Mouse (Mus musculus): ENCODE results near the gene Rbfox2. TPM values are rescaled to one million over a fixed set of nuclear protein-coding genes. Genes with fewer than 3 reads are reported as not detected.
"Not testable (repeated sequence)": the region's sequence is repeated elsewhere in the genome, so short reads cannot be mapped to it uniquely, and the experiment has no call there.

The Rbfox2 gene
- total RNA-seq, 2 experiments from 2014 or later, result 41.0 to 48.5 TPM

- DNase-seq (ENCODE audit: low spot score in 2 of 2), result no peak
These were observed 234.1 kb downstream of the Rbfox2 start for GRCm38 (mm10) chr15:77072556-77073163.

DNA sequence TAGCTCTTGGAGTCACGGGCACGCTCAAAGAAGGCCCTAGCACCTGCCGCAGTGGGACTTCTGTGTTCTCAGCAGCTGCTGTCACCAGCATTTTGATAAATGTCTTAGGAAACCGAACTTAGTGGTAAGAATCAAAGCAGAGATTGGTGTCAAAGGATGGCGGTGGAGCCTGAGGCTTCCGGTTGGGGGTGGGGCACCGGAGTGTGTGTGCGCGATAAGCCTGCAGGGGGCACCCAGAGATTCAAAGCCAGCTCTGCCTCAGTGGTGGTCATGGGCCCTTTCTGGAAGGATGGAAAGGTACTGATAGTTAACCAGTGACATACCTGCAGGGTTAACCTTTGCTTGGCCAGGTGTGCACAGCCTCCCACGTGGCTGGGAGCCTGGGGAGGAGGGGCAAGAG, 235.3 kb downstream of the Rbfox2 start:
- DNase-seq (ENCODE audit: low spot score in 2 of 2), result no peak

DNA sequence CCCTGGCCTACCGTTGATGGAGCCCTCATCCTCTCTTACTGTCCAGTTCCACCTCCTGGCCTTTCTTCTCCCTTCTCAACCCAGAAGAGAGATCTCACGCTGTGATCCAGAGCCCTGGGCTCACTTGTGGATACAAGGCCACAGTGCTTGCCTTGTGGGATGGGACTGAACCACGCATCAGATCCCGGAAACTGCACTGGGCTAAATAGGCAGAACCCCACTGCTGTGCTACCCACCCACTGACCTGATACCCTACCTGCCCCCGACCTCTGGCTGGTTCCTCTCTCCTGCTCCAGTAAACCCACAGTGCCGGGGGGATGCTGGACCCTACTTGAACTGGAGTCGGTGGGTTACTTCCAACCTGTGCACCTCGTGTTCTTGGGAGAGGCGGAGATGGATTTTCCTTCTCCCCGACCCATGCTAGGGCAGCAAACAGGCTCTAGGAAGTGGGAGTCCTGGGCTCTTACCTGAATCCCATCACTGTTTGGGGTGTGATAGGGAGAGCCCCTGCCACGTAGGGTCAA, 236.0 kb downstream of the Rbfox2 start:
- DNase-seq (ENCODE audit: low spot score in 2 of 2), result no peak

GRCm38 (mm10) chr15:77069019-77069418, 237.8 kb downstream of the Rbfox2 start:
- DNase-seq (ENCODE audit: low spot score in 2 of 2), result no peak

GRCm38 (mm10) chr15:77068439-77068861, 238.4 kb downstream of the Rbfox2 start:
- DNase-seq (ENCODE audit: low spot score in 2 of 2), result no peak

GRCm38 (mm10) chr15:77066233-77066632, 240.6 kb downstream of the Rbfox2 start:
- DNase-seq (ENCODE audit: low spot score in 2 of 2), result no peak

DNA sequence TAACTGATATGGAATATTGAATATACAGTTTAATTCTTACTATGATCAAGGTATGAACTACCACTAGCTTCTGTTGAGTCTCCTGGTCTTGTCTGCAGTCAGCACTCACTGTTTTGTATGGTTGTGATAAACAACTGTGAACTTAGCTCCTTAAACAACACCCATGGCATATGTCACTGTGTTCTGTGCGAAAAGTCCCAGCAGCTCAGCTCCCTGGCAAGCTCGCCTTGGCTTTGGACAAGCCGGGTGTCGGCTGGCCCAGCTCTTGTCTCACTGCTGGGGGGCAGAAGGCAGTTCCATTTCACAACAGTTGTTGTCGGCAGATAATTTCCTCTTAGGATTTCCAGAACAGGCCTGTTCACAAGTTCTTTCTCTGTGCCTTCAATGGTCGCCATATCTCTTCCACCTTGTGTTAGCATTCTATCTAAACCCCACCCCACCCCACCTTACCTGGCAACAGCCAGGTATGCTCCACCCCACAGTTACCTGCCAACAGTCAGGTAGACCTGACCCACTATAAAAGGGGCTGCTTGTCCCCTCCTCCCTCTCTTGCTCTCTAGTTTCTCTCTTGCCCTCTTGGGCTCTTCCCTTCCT, 241.4 kb downstream of the Rbfox2 start:
- DNase-seq (ENCODE audit: low spot score in 2 of 2), result no peak

GRCm38 (mm10) chr15:77062746-77063145, 244.1 kb downstream of the Rbfox2 start:
- DNase-seq (ENCODE audit: low spot score in 2 of 2), result no peak

DNA sequence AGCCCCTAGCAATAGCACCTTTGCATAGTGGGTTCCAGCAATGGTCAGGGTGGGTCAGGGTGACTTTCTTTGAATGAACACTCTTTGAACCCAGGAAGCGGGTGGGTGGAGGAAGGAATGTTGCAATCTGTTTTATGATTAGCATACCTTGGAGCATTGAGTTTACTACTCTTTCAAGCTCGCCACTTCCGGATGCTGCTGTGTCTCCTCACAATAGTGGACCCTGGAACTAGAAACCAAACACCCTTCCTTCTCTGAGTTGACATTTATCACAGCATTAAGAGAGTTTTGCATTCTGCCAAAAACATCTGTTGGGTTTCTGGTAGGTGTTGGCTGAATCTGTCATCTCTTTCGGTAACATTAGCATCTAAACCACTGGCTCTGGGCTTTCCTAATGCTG, 247.4 kb downstream of the Rbfox2 start:
- not testable (repeated sequence) for DNase-seq (ENCODE audit: low spot score in 2 of 2)

GRCm38 (mm10) chr15:77058566-77058965, 248.2 kb downstream of the Rbfox2 start:
- no peak for DNase-seq (ENCODE audit: low spot score in 2 of 2)

GRCm38 (mm10) chr15:77056791-77057051, 250.1 kb downstream of the Rbfox2 start:
- DNase-seq (ENCODE audit: low spot score in 2 of 2), result no peak

DNA sequence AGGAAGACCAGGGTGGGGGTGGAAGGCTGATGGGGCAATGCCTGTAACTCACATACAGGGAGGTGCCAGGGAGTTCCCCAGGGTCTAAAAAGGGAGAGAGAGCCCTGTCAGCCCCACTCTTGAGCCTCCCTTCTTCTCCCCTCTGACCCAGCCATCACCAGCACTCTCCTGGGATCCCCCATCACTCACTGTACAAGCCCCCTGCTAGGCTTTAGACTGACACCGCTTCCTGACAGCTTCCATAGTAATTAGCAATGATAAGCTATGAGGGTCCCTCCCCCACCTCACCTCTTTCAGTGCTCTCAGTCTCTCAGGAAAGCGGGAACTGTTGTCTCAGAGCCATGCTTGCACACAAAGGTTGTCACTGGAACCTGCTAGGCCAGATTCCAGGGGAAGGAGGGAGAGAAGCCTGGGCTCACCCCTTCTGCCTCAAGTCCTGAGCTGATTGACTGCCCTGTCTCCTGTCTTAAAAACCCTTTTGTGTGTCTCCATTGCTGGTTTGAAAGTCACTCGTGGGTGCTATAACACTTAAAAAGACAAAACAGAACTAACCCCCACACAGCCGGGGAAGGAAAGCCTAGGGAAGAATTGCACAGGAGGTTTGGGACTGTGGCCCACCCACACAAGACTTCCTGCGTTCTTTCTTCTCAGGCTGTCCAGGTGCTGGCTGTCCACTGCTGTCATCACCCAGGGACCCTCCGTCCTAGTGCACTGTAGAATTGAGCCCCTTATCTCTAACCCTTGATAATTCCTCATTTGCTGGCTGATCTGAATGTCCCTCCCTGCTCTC, 250.6 kb downstream of the Rbfox2 start:
- DNase-seq (ENCODE audit: low spot score in 2 of 2), result no peak

DNA sequence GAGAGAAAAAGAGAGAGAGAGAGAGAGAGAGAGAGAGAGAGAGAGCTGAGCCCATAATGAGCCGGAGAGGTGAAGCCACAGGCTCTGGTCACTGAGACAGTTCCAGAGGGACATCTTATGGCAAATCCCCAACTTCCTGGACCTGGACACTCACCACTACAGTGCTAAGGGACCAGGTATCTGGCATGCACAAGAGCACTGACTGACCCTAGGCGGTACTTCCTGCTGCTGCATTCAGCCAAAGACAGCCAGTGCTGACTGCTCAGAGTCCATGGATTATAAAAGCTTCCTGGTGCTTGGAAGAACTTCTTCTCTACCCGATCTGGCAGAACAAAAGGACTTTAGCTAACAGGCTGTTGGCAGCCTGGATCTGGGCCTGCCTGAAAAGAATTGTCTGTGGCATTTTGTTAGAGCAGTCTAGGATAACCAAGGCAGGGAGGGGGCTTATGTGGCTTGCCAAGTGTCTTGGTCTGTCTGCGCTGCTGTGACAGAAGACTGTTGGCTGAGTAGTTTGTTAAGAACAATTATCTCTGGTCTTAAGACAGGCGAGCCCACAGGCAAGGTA, 252.1 kb downstream of the Rbfox2 start:
- DNase-seq (ENCODE audit: low spot score in 2 of 2), result no peak

GRCm38 (mm10) chr15:77053021-77053420, 253.8 kb downstream of the Rbfox2 start:
- no peak for DNase-seq (ENCODE audit: low spot score in 2 of 2)

- DNase-seq (ENCODE audit: low spot score in 2 of 2), result no peak
These were observed 254.6 kb downstream of the Rbfox2 start for GRCm38 (mm10) chr15:77052176-77052575.

GRCm38 (mm10) chr15:77050570-77050969, 256.2 kb downstream of the Rbfox2 start, which contains the start of gene Mb:
TSS of gene Mb (minus strand) at chr15:77050670.
- no peak for DNase-seq (ENCODE audit: low spot score in 2 of 2)

- DNase-seq (ENCODE audit: low spot score in 2 of 2), result no peak
These were observed 261.2 kb downstream of the Rbfox2 start for GRCm38 (mm10) chr15:77045609-77046008.

DNA sequence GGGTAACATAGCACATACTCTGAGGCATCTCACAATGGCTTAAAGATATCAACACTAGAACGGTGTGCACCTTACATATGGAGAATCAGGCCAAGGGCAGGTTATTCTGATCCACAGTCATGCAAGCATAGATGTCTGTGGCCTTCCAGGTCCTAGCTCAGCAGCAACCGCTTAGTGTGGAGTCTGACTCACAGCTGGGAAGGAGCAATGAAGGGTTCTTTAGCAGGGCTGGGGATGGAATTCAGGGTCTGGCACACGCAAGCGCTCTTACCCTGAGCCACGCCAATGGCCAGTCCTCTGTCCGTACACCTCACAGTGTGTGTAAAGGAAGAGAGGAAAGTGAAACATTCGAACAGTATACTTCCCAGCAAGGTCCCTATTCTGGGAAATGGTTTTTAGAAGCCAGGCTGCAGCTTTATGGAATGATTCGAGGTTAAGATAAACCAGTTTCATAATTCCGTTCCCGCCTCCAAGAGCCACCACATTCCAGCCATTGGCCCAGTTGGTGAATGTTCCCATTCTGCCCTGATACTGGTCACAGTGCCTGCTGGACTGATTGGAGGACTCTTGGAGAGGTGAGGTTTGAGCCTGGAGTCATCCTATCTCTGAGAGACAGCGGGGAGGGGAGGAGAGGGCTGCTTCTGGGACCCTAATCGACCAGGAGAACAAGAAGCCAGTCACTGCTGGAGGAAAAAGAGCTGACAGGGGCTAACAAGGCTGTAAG, 262.0 kb downstream of the Rbfox2 start, which contains the start of gene Apol6:
Apol6 (plus strand) TSS at position 133 of the 724 bp plus-strand sequence.
- DNase-seq (ENCODE audit: low spot score in 2 of 2), result no peak

DNA sequence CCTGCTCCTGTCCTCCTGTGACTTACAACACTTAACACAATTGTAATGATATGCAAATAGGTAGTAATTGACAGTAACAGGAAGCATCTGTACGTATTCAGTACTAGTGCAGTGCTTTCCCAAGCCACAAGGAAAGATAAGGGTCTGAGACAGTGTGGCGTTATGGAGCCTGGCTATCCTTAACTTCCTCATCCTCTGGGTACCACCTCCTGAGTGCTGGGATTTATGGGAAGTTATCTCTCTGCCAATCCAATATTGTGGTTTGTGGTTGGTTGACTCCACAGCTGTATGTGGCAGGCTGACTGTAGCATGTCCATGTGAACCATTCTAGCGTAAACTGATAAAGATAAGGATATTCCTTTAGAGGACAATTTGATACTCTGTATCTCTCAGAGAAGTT, 266.0 kb downstream of the Rbfox2 start:
- DNase-seq (ENCODE audit: low spot score in 2 of 2), result no peak

GRCm38 (mm10) chr15:77039211-77039700, 267.5 kb downstream of the Rbfox2 start:
- DNase-seq (ENCODE audit: low spot score in 2 of 2), result no peak
